Mouse (Mus musculus): ENCODE results near the gene Hspg2.

Gene Hspg2

GRCm38 (mm10) chr4:137502183-137502582 is 33.6 kb downstream of the Hspg2 start:
- peak in 1 of 2 experiments; percentile 18 for DNase-seq (ENCODE audit: low spot score in 2 of 2)

DNA sequence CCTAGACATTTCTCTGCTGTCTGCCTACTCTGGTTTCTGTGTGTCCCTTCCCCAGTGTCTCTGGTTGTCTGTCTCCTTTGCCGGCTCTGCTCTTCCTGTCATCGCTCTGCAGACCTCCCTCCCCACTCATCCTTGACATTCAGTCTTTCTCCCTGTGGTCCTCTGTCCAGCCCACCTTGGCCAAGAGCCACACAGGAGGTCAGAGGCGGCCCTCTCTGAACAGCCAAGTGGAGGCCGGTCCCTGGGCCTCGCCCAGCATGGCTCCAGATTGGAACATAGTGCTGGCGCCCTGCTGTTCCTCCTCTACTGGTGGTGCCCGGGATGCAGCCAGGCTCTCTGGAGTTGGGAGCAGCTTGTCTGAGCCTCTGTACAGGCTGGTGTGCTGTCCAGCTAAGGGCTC is 34.2 kb downstream of the Hspg2 start:
- DNase-seq (ENCODE audit: low spot score in 2 of 2), result no peak

DNA sequence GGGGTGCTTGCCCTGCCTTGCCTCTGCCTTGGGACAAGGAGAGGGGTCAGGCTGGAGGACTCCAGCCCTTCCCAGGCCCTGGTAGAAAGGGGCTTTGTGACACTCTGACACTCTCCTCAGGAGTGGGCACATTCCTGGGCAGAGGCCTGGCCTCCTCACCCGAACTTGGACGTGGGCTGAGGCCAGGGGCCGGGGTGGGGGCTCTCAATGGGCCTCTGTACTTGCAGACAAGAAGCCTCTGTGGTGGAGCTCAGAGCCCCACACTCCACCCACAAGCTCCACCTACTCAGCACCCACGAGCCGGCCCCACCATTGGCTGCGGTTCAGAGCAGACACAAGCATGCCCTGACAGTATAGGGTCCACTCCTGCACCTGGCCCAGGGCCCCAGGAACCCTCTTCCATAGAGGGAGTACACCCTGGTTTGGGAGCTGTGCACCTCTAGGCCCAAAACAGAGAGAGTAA is 35.0 kb downstream of the Hspg2 start:
- DNase-seq (ENCODE audit: low spot score in 2 of 2), result no peak

DNA sequence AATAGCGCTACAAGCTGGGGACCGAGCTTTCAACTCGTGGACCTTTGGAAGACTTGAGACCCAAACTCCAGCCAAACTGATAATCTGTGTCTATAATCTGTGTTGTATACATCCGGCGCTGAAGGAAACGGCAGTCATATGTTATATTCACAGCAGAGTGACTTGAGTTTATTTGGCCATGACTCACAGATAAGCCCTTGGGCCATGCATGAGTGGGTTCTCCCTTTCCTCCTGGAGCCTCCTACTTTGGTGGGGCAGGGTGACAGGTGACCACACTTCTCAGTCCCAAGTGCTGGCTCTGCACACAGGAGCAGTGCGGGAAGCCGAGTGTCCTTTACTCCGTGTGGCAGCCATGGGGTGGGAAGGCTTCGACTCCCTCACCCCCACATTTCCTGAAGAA is 38.1 kb downstream of the Hspg2 start:
- DNase-seq (ENCODE audit: low spot score in 2 of 2), result no peak

DNA sequence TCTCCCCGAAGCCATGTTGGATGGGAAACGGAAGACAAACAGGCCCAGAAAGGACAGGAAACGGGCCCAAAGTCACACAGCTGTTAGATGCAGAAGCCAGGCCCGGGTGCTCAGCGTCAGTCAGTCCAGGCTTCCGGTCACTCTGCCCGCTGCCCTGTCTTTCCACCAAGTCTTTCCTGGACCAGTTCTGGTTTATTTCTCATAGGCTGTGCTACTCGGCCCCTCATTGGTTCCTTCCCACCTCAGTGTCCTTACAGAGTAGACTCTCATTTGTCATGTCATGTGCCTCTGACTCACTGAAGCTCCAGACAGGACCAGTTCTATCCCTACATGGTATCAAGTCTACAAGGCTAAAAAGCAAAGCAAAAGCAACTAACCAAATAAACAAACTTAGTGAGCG is 41.0 kb downstream of the Hspg2 start:
- no peak for DNase-seq (ENCODE audit: low spot score in 2 of 2)

- DNase-seq (ENCODE audit: low spot score in 2 of 2), result no peak
Measured at GRCm38 (mm10) chr4:137510021-137510696, 41.6 kb downstream of the Hspg2 start.

DNA sequence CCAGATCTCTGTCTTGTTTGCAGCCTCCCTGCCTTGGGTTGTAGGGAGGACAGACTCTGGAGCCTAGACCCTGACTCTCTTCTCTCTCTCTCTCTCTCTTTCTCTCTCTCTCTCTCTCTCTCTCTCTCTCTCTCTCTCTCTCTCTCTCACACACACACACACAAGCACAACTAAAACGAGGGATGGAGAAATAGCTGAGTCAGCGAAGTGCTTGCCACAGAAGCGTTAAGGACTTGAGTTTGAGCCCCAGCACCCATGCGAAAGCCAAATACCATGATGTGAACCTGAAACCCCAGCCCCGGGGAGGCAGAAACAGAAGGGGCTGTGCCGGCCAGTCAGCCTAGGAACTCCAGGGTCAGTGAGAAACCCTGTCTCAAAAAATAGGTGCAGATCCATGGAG is 44.3 kb downstream of the Hspg2 start:
- no peak for DNase-seq (ENCODE audit: low spot score in 2 of 2)

GRCm38 (mm10) chr4:137517989-137518691 is 49.6 kb downstream of the Hspg2 start:
- DNase-seq (ENCODE audit: low spot score in 2 of 2), result no peak

- no peak for DNase-seq (ENCODE audit: low spot score in 2 of 2)
Measured at GRCm38 (mm10) chr4:137518746-137519145, 50.2 kb downstream of the Hspg2 start.

- DNase-seq (ENCODE audit: low spot score in 2 of 2), result no peak
Measured at GRCm38 (mm10) chr4:137520346-137520745, 51.8 kb downstream of the Hspg2 start.

- no peak for DNase-seq (ENCODE audit: low spot score in 2 of 2)
Measured at GRCm38 (mm10) chr4:137521966-137522365, 53.4 kb downstream of the Hspg2 start.

- no peak for DNase-seq (ENCODE audit: low spot score in 2 of 2)
Measured at GRCm38 (mm10) chr4:137525426-137525825, 56.9 kb downstream of the Hspg2 start.

- DNase-seq (ENCODE audit: low spot score in 2 of 2), result no peak
Measured at GRCm38 (mm10) chr4:137527368-137527767, 58.8 kb downstream of the Hspg2 start.

DNA sequence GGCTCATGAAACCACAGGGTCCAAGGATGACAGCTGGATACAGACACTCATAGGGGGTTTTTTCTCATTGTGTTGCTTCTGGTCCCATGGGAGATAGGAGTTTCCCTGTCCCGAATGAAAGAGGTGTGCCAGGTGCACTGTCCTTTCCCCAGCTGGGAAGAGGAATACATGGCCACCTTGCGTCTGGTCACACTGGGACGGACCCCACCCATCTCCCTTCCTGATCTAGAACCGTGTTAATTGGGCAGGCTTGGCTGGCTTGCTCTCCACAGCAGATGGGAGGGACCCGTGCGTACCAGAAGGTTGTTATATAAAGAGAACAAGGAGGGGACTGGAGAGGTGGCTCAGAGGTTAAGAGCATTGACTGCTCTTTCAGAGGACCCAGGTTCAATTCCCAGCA is 59.3 kb downstream of the Hspg2 start:
- no peak for DNase-seq (ENCODE audit: low spot score in 2 of 2)

- no peak for DNase-seq (ENCODE audit: low spot score in 2 of 2)
Measured at GRCm38 (mm10) chr4:137540356-137540755, 71.8 kb downstream of the Hspg2 start.

DNA sequence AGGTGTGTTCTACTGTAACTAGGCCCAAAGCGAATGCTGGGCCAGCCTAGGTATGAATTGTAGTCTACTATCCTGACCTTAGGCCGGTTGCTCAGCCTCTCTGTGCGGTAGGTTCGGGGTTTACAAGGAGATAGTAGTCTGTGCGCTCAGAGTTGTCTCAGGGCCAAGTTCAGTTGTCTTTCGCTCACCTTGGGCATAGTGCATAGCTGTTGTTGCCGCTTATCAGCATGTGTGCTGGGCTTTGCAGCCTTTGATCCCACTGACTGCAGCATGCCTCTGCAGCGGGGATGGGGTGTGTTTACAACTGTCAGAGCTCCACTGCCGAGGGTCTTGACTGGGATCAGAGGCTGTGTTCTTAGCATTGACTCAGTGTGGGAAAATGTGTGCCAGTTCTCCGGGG is 74.4 kb downstream of the Hspg2 start:
- no peak for DNase-seq (ENCODE audit: low spot score in 2 of 2)

DNA sequence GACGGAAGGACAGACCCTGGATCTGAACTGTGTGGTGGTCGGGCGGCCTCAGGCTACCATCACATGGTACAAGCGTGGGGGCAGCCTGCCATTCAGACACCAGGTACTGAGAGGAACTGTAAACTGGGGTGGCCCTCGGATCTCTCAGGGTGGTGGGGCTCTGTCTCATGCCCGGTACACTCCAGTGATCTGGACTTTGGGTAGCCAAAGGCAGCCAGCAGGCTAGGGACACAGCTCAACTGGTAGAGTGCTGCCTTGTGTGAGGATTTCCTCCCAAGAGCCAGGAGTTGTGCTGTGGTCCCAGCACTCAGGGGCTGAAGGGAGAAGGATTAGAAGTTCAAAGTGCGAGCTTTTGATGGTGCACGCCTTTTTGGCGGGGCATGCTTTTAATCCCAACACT is 77.0 kb downstream of the Hspg2 start:
- no peak for DNase-seq (ENCODE audit: low spot score in 2 of 2)

GRCm38 (mm10) chr4:137546003-137546525 is 77.5 kb downstream of the Hspg2 start:
- no peak for DNase-seq (ENCODE audit: low spot score in 2 of 2)

- no peak for DNase-seq (ENCODE audit: low spot score in 2 of 2)
Measured at GRCm38 (mm10) chr4:137553466-137553865, 84.9 kb downstream of the Hspg2 start.

DNA sequence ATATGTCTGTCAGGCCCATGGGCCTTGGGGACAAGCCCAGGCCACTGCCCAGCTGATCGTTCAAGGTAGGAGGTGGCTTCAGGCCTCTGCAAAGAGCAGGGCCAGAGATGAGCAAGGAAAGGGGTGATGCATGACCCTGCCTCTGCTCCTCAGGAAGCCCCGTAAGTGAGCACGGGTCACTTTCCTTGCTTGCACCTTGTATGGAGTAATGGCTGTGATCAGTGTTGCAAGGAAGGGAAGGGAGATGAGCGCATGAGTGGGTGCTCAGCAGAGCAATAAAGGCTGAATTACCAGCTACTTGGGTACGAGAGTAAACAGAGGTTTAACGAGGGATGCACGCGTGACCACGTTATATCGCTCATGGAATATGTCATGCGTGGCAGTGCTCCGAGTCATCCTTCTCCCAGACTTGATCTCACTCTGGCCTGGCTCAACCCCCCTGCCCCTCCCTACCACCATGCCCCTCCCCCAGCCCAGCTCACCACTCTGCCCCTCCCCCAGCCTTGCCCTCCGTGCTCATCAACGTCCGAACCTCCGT is 88.2 kb downstream of the Hspg2 start:
- DNase-seq (ENCODE audit: low spot score in 2 of 2), result no peak

- no peak for DNase-seq (ENCODE audit: low spot score in 2 of 2)
Measured at GRCm38 (mm10) chr4:137569873-137570272, 101.3 kb downstream of the Hspg2 start.

DNA sequence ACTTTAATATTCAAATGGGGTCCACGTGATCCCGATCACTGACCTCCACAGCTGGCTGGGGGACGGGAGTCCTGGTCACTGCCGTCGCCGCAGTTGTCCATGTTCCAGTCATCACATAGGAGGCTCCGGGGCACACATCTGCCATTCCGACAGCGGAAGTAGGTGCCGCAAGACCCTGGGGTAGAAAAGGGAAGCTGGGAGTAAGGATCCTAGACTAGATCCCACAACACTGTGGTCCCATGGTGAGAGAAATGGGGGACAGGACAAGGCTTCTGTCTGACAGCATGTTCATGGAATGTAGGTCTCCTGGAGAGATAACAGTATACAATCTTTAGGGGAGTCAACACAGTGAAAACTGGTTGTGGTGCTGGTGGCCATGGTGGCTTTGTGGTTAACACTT is 105.9 kb downstream of the Hspg2 start, which contains the start of gene Ldlrad2:
TSS of gene Ldlrad2 (minus strand) at position 101 of the 400 bp plus-strand sequence.
- no peak for DNase-seq (ENCODE audit: low spot score in 2 of 2)

GRCm38 (mm10) chr4:137577486-137577885 is 108.9 kb downstream of the Hspg2 start:
- no peak for DNase-seq (ENCODE audit: low spot score in 2 of 2)

All from natural killer cell, adult 2 months (primary cell).